Comparison of ENCODE assay signal across 13 mouse cellular contexts in the genomic region with DNA sequence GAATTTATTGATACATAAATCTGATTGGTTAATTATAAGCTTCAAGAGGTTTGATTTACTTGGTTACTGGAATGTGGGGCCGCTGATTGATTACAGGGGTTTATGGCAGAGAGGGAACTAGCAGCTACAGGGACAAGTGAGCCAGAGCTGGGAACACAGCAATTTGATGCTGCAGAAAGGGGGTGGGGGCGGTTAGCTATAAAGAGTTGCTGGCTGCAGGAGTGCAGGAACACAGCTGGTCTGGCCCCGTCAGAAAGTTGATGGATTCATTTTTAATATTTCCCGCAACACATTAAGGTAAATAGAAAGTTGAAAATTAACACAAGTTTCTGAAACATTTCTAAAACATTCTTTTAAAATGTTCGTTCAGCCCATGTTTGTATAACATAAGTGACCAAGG.
"Had no signal": no experiment of that assay in that cellular context is flagged by ENCODE, and none has a peak within 500 bp of the region (broad histone marks: within the 10 kb centered on the region; RNA-seq: fewer than 3 reads in every experiment).

No protein-coding gene starts in this region.

- H3K4me1 ChIP-seq: midbrain, embryonic 10.5 days; midbrain, embryonic 12.5 days; neural tube, embryonic 12.5 days had no signal

- DNase-seq: lung, adult 18-20 months; lung, embryonic 14.5 days; lung, postnatal 10 days; lung, postnatal 4 days; midbrain, embryonic 14.5 days; right cerebral cortex, postnatal 14 days; thymus, adult 18-20 months; thymus, postnatal 14 days; thymus, postnatal 36 days had no signal

- H3K27me3 ChIP-seq: midbrain, embryonic 12.5 days; neural tube, embryonic 12.5 days had no signal

- H3K9me3 ChIP-seq: midbrain, embryonic 10.5 days; midbrain, embryonic 12.5 days; neural tube, embryonic 12.5 days had no signal

- H3K27ac ChIP-seq: liver, embryonic 14.5 days; midbrain, embryonic 10.5 days; midbrain, embryonic 12.5 days; neural tube, embryonic 12.5 days had no signal

- H3K36me3 ChIP-seq: midbrain, embryonic 10.5 days; midbrain, embryonic 12.5 days; neural tube, embryonic 12.5 days had no signal

- H3K4me2 ChIP-seq: lung, embryonic 14.5 days; midbrain, embryonic 12.5 days; neural tube, embryonic 12.5 days had no signal

- H3K9ac ChIP-seq: liver, embryonic 14.5 days; lung, embryonic 14.5 days; midbrain, embryonic 12.5 days; neural tube, embryonic 12.5 days had no signal

- H3K4me3 ChIP-seq: midbrain, embryonic 10.5 days; midbrain, embryonic 12.5 days; neural tube, embryonic 12.5 days had no signal
